Mouse (Mus musculus) left cerebral cortex, adult 11 months (tissue): Measurements from ENCODE around the gene Hoxa7.

Experiments
- DNase-seq: peaks from one replicate; pipeline ENCODE4 v3.0.0; 2022; ENCODE audit warnings: low spot score

The Hoxa7 gene

GRCm38 (mm10) chr6:52213119-52213986 lies 8.3 kb downstream of the Hoxa7 start, which contains the start of the genes Hoxa3 and Gm28308:
Gene Hoxa3 (minus strand): TSS chr6:52213336.
Gene Gm28308 (minus strand): TSS chr6:52213339.
- DNase-seq = no peak

DNA sequence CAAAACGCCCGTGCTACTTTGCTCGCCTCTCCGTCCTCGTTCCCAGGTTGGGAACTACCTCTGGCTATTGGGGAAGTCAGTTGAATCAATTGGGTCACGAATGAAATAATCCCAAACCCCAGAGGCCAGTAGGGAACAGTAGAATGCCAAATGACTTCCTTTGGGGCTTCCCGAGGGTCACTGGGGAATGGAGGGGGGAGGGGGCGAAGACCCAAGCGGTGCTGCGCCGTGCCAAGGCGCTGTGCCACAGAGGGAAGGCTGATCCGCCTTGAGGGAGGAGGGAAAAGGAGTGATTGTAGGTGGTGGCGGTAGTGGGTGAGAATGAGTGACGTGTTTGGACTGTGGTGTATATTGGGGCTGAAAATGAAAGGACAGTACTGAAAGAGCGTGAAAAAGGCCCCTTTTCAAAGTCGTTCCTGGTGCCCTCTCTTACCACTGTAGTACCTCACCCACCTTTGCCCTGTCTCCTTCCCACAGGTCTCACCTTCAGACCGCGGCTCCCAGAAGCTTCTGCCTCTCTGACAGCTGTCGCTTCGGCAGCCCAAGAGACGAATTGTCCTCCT lies 9.0 kb downstream of the Hoxa7 start:
- DNase-seq = no peak

DNA sequence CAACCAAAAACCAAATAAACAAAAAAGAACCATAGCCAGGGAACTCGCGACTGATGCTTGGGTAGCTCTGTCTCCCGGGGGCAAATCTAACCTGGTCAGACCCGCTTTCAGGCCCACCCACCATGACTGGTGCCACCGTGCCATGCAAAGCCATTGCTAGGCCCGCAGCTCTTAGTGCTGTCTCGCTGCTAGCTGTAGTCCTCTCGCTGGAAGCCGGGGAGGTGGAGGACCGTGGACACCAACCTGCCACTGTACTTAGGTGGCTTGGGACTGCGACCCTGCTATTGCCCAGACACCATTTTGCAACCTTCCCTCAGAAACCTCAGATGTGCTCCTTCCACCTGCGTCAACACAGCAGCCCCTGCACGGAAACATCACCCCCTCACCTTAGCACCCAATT lies 9.7 kb downstream of the Hoxa7 start:
- no peak for DNase-seq

DNA sequence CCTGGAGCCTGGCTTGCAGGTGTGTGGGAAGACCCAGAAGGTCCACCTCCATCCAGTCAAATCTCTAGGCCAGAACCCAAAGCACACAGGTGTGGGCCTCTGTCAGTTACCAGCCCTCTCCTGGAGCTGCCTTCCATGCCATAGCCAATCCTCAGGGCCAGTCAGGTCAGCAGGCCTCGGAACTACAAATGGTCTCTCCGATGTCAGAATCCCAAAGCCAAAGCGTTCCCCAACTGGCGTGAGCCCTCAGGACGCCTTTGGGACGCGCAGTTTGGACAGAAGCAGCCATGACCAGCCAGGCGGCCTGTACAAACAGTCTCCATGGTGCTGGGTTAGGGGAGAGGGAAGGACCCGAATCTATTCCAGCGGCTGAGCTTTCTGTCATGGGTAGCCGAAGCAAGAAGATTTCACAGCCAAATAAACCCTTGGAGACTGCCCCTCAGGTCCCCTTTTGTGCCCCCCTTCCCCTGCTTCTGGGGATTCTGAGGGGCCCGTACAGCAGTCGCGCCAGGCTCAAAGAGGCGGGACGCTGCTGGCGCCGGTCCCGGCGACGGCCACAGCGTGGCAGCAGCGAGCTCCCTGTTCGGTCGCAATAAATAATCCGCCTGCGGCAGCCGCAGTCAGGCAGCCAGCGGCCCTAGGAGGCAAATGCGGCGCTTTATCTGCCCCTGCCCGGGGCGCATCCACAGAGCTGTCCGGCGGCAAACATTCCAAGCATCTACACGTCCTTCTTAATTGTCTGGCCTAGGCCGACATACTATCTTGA lies 10.3 kb downstream of the Hoxa7 start:
- DNase-seq = no peak

- no peak for DNase-seq
These were observed 12.0 kb downstream of the Hoxa7 start for GRCm38 (mm10) chr6:52209685-52210046.

DNA sequence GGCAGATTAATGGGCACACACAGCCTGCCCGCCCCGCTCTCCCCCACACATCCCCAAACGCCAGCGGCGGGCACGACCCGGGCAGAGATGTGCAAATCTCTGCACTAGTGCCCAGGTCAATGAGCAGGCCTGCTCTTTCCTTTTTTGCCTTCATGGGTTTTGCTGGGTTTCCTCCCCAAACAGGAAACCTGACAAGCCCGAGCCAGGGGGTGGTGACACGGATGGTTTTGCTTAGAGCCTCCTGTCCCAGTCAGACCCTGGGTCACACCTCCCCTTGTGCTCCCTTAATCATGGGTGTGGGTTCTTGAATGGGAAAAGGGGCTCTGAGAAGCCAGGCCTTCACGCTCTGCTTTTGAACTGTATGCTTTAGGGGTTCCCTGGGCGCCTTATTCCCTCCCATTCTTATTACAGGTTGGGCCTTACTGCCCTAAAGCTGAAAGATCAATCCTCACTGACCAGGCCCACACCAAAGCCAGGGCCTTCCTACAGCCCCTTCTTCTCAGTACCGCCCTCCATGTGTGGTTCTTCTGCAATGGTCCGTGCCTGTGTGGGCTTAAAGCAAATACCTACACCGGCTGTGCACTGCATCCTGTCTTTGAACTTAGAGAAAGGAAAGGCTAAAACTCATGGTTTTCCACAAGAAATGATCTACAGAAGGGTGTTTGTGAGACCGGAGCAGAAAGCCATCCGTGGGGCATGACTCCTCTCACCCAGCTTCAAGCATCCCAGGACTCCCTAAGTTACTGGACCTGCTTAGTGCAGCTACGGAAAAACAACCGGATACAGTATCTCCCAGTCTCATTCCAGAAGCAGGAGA lies 12.6 kb downstream of the Hoxa7 start:
- DNase-seq = no peak

- DNase-seq = no peak
These were observed 13.4 kb downstream of the Hoxa7 start, which contains the start of gene Hoxa6 for GRCm38 (mm10) chr6:52208072-52208867. Gene Hoxa6 (minus strand): TSS chr6:52208722.

- DNase-seq = no peak
These were observed 14.0 kb downstream of the Hoxa7 start for GRCm38 (mm10) chr6:52207684-52207976.

DNA sequence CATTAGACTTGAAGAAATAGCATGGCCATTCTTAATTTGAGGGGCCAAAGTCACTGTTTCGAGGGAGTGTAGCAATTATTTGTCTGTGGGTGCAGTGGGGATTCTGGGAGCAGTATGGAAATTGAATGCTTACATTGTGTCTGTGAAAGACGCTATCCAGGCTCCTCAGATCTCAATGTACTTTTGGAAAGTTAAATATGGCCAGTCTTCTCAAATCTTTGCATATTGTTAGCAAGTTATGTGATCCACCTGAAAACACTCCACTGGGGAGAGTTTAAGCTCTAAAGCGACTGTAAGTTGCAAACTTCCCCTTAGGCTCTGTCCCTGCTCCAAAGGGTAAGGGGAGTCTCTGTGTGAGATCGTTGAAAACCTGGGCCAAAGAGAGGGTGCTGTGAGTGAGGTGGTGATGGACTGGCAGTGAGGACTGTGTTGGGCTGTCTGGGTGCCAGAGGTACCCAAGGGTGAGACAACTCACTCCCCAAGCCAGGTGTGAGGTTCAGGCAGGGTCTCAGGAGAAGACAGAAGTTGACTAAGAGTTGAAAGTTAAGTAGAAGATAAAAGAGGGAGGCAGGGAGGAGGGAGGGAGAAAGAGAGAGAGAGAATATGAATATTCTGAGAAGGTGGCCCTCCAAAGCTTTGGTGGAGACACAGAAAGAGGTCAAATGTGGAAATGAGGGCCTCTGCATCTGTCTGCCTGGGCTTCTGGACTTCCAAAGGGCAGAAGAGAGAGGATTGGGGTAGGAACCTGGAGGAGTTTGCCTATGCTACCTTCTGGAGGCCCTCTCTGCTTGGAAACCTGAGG lies 14.6 kb downstream of the Hoxa7 start:
- no peak for DNase-seq

- no peak for DNase-seq
These were observed 15.7 kb downstream of the Hoxa7 start for GRCm38 (mm10) chr6:52205638-52206621.

GRCm38 (mm10) chr6:52205221-52205620 lies 16.4 kb downstream of the Hoxa7 start:
- no peak for DNase-seq

DNA sequence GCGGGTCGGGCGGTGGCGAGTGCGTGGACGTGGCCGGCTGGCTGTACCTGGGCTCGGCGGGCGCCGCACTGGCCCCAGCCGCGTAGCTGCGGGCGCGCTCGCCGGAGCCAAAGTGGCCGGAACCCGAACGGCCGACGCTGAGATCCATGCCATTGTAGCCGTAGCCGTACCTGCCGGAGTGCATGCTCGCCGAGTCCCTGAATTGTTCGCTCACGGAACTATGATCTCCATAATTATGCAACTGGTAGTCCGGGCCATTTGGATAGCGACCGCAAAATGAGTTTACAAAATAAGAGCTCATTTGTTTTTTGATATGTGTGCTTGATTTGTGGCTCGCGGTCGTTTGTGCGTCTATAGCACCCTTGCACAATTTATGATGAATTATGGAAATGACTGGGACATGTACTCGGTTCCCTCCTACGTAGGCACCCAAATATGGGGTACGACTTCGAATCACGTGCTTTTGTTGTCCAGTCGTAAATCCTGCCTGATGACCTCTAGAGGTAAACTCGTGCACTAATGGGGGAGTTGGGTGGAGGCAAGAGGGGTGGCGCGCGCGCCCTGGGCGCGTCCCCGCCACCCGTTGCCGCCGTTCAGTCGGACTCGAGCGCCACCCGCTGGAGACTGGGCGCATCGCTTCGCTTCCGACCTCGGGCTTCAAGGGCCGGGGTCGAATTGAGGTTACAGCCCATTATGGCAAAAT lies 17.5 kb downstream of the Hoxa7 start, which contains the start of gene Hoxa5:
Gene Hoxa5, minus strand, starts transcription at position 538 of the 703 bp plus-strand sequence.
- no peak for DNase-seq

DNA sequence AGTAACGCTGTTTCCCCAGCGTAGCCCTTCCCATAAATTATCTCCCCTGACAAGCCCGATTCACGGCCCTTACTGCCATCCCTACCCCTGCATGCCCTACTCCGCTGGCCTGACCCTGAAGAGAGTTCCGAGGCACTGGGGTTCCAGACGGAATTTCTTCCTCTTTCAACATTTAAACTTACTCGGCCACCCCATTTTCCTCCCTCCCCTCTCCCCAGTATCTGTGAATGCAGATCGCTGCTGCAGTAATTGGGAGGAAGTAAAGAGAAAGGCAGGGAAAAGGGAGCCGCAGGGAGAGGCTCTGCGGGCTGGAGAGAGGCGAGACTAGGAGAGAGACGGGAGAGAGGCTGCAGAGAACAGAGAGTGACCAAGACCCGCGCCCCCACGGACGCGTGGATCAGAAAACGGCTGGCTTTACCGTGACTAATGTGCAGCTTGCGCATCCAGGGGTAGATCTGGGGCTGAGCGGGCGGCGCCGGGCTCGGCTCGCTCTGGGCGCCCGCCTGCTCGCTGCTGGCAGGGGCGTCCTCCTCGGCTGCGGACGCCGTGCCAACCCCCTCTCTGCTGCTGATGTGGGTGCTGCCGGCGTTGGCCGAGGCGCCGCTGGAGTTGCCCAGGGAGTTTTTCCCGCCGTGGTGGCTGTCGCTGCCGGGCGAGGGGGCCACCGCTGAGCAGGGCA lies 18.1 kb downstream of the Hoxa7 start:
- no peak for DNase-seq

GRCm38 (mm10) chr6:52203121-52203370 lies 18.6 kb downstream of the Hoxa7 start:
- no peak for DNase-seq

- no peak for DNase-seq
These were observed 19.1 kb downstream of the Hoxa7 start for GRCm38 (mm10) chr6:52202362-52203120.

- no peak for DNase-seq
These were observed 20.4 kb downstream of the Hoxa7 start for GRCm38 (mm10) chr6:52201269-52201668.

DNA sequence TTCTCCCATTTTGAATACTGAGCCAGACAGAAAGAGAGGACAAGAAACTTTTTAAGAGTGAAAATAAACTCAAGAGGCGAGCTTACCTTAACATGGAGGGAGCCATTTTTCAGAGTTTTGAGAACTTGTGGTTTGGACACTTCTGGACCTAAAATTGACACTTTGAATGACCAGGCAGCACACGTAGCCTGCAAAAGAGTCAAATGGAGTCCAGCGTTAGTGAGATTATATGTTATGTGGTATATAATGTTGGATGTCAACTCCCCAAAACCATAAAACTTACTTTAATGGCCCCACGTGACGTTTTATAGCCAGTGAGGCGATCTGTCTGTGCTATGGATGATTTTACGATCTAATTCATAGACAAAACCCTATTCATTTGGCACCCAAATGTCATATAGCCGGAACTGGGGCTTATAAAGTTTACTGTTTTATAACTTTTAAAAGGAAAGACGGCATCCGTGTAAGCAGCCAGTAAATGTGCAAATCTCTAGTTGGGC lies 20.9 kb downstream of the Hoxa7 start:
- DNase-seq = no peak
